Mouse (Mus musculus) hindbrain, embryonic 14.5 days (tissue): Measurements from ENCODE around the gene Pml. TPM values are rescaled to one million over a fixed set of nuclear protein-coding genes. Genes with fewer than 3 reads are reported as not detected.

Experiments used
- ATAC-seq: fragments of 200-750 bp; cut with Nextera tagmentation; 2 replicates; pipeline ENCODE4 v1.8.0; 2017; ENCODE audit warnings: moderate number of reproducible peaks, mild to moderate bottlenecking, moderate TSS enrichment, moderate library complexity; ENCODE audit not compliant: low FRiP score
- DNase-seq: peaks from one replicate; pipeline ENCODE4 v3.0.0-alpha.2; 2015; ENCODE audit warnings: low spot score
- H3K27ac ChIP-seq: fragments of 300-500 bp; sonication (generic); 2 replicates; pipeline ENCODE4 v1.5.1; 2014; ENCODE audit warnings: mild to moderate bottlenecking, moderate library complexity
- H3K27me3 ChIP-seq: fragments of 300-500 bp; sonication (generic); 2 replicates; pipeline ENCODE4 v1.6.1; 2014; ENCODE audit warnings: mild to moderate bottlenecking, low read length, mixed read lengths; ENCODE audit not compliant: control insufficient read depth, insufficient read depth
- H3K36me3 ChIP-seq: fragments of 300-500 bp; sonication (generic); replicated peaks from 2 replicates; pipeline ENCODE4 v1.6.1; 2014; ENCODE audit not compliant: control insufficient read depth, insufficient read depth
- H3K4me1 ChIP-seq: fragments of 300-500 bp; sonication (generic); replicated peaks from 2 replicates; pipeline ENCODE4 v1.6.1; 2014; ENCODE audit warnings: antibody characterized with exemption, low read length, mixed read lengths; ENCODE audit not compliant: control insufficient read depth, insufficient read depth
- H3K4me2 ChIP-seq: fragments of 300-500 bp; sonication (generic); replicated peaks from 2 replicates; pipeline ENCODE4 v1.6.1; 2014; ENCODE audit warnings: mild to moderate bottlenecking, moderate library complexity
- H3K4me3 ChIP-seq: fragments of 300-500 bp; sonication (generic); replicated peaks from 2 replicates; pipeline ENCODE4 v1.5.1; 2014; ENCODE audit warnings: mild to moderate bottlenecking, low read length
- H3K9ac ChIP-seq: fragments of 300-500 bp; sonication (generic); 2 replicates; pipeline ENCODE4 v1.6.1; 2014
- H3K9me3 ChIP-seq: fragments of 300-500 bp; sonication (generic); 2 replicates; pipeline ENCODE4 v1.6.1; 2016; ENCODE audit warnings: low read length; ENCODE audit not compliant: control insufficient read depth
- WGBS: fragments of 180-500 bp; shearing (Covaris S2); extraction: QIAGEN DNeasy Blood & Tissue Kit; methylation state at CpG from one replicate; pipeline ENCODE4 v1.1.7; 2014; 5-methylcytosine and 5-hydroxymethylcytosine counted together
- polyA plus RNA-seq: library from polyadenylated mRNA; unstranded; fragments of >200 nt; fragmentation: Nextera tagmentation; extraction: Ambion mirVana; gene quantifications from 2 replicates; pipeline ENCODE4 v1.2.1, GENCODE M21; 2014

Gene Pml
- polyA plus RNA-seq, 1 experiment from 2014 or later: 4.3 TPM

- WGBS: 72% methylated on average over 8 of the region's 8 CpGs
- no peak for ATAC-seq
These were observed 39.9 kb downstream of the Pml start for GRCm38 (mm10) chr9:58209462-58210303.

GRCm38 (mm10) chr9:58206013-58206412 lies 43.6 kb downstream of the Pml start:
- H3K9ac ChIP-seq: no peak overlapping the region
- no peak overlapping the region for H3K4me3 ChIP-seq
- H3K4me1 ChIP-seq: peaks cover 13% of the 10 kb centered on the region; the same call in 1 of the 2 replicates
- no peak for DNase-seq
- 64% methylated on average over 7 of the region's 7 CpGs for WGBS
- no peak overlapping the region for H3K27ac ChIP-seq
- peaks cover 41% of the 10 kb centered on the region for H3K27me3 ChIP-seq
- no peaks in the 10 kb centered on the region for H3K9me3 ChIP-seq
- H3K36me3 ChIP-seq: no peaks in the 10 kb centered on the region
- no peak overlapping the region for H3K4me2 ChIP-seq
- ATAC-seq: no peak

More at GRCm38 (mm10) chr9:58209462-58210303, 39.9 kb downstream of the Pml start:
- Histone ChIP-seq H3K4me3 (no peak overlapping the region), H3K27ac (no peak overlapping the region), H3K27me3 (peaks cover 6% of the 10 kb centered on the region; the same call in 1 of the 2 replicates), H3K36me3 (no peaks in the 10 kb centered on the region), H3K9me3 (no peaks in the 10 kb centered on the region), H3K9ac (no peak overlapping the region), H3K4me2 (no peak overlapping the region), H3K4me1 (0 out of 2 replicates have a peak, but pooled peaks cover 6% of the 10 kb centered on the region)
- DNase-seq: no peak

- DNase-seq (peak; percentile 87), ATAC-seq (peak; percentile 55; the same call in 1 of the 2 replicates)
- Histone ChIP-seq H3K27me3 (peaks cover 56% of the 10 kb centered on the region), H3K4me3 (peak overlapping the region; percentile 31), H3K36me3 (no peaks in the 10 kb centered on the region), H3K27ac (peak overlapping the region; percentile 41; the same call in 1 of the 2 replicates), H3K4me1 (peaks cover 14% of the 10 kb centered on the region; the same call in 1 of the 2 replicates), H3K4me2 (peak overlapping the region; percentile 53), H3K9ac (peak overlapping the region; percentile 51; the same call in 1 of the 2 replicates), H3K9me3 (no peaks in the 10 kb centered on the region)
- whole genome bisulfite sequencing: 5% methylated on average over 18 of the region's 18 CpGs
These were observed 45.1 kb downstream of the Pml start for GRCm38 (mm10) chr9:58204448-58205000.

- H3K27ac ChIP-seq: peak within 1 kb of the TSS; percentile 72
- peaks cover 21% of the 10 kb centered on the region for H3K4me1 ChIP-seq
- H3K4me3 ChIP-seq: peak within 1 kb of the TSS; percentile 31
- DNase-seq (peak; percentile 75), ATAC-seq (peak; percentile 64; the same call in 1 of the 2 replicates)
- H3K9ac ChIP-seq: peak within 1 kb of the TSS; percentile 51
- H3K27me3 ChIP-seq: peaks cover 64% of the 10 kb centered on the region
- H3K4me2 ChIP-seq: peak within 1 kb of the TSS; percentile 53
- 2% methylated on average over 42 of the region's 42 CpGs for WGBS
- no peaks in the 10 kb centered on the region for H3K36me3 ChIP-seq
- H3K9me3 ChIP-seq: no peaks in the 10 kb centered on the region
These were observed 45.8 kb downstream of the Pml start, which contains the start of the genes Islr and Islr2 for GRCm38 (mm10) chr9:58203516-58204447. Gene Islr, minus strand, starts transcription at chr9:58204306. Gene Islr2, minus strand, starts transcription at chr9:58204319.

- peaks cover 30% of the 10 kb centered on the region for H3K4me1 ChIP-seq
- 2% methylated on average over 14 of the region's 14 CpGs for WGBS
These were observed 46.7 kb downstream of the Pml start for GRCm38 (mm10) chr9:58202676-58203453.

GRCm38 (mm10) chr9:58201861-58202549 lies 47.6 kb downstream of the Pml start:
- WGBS: under 1% methylated on average over 37 of the region's 37 CpGs
- no peak for ATAC-seq
- H3K4me2 ChIP-seq: peak overlapping the region; percentile 53
- peak overlapping the region; percentile 72 for H3K27ac ChIP-seq
- H3K9me3 ChIP-seq: no peaks in the 10 kb centered on the region
- H3K4me1 ChIP-seq: peaks cover 36% of the 10 kb centered on the region
- H3K9ac ChIP-seq: peak overlapping the region; percentile 51
- H3K36me3 ChIP-seq: no peaks in the 10 kb centered on the region
- H3K4me3 ChIP-seq: peak overlapping the region; percentile 31
- H3K27me3 ChIP-seq: peaks cover 81% of the 10 kb centered on the region
- DNase-seq: peak; percentile 33

More at GRCm38 (mm10) chr9:58202676-58203453, 46.7 kb downstream of the Pml start:
- no peaks in the 10 kb centered on the region for H3K36me3 ChIP-seq
- H3K4me2 ChIP-seq: peak overlapping the region; percentile 53
- ATAC-seq (no peak), DNase-seq (peak; percentile 25)
- peaks cover 73% of the 10 kb centered on the region for H3K27me3 ChIP-seq
- no peaks in the 10 kb centered on the region for H3K9me3 ChIP-seq
- H3K27ac ChIP-seq: peak overlapping the region; percentile 72
- H3K9ac ChIP-seq: peak overlapping the region; percentile 51
- peak overlapping the region; percentile 31 for H3K4me3 ChIP-seq

- peaks cover 41% of the 10 kb centered on the region for H3K4me1 ChIP-seq
- DNase-seq (peak; percentile 25), ATAC-seq (no peak)
- H3K36me3 ChIP-seq: no peaks in the 10 kb centered on the region
- H3K27ac ChIP-seq: peak overlapping the region; percentile 72
- H3K9me3 ChIP-seq: no peaks in the 10 kb centered on the region
- H3K9ac ChIP-seq: peak overlapping the region; percentile 51
- peak overlapping the region; percentile 31 for H3K4me3 ChIP-seq
- H3K27me3 ChIP-seq: peaks cover 89% of the 10 kb centered on the region
- peak overlapping the region; percentile 53 for H3K4me2 ChIP-seq
- under 1% methylated on average over 24 of the region's 24 CpGs for WGBS
These were observed 48.3 kb downstream of the Pml start for GRCm38 (mm10) chr9:58201091-58201842.
